Mouse (Mus musculus) urinary bladder, postnatal 25 days (tissue): ENCODE results near the gene Abhd2.

ENCODE experiments used
- DNase-seq: peaks from one replicate; pipeline ENCODE4 v3.0.0; 2022; ENCODE audit warnings: low spot score

The Abhd2 gene

GRCm38 (mm10) chr7:79376516-79377275 is 103.7 kb downstream of the Abhd2 start:
- no peak for DNase-seq

GRCm38 (mm10) chr7:79386422-79387133 is 113.6 kb downstream of the Abhd2 start, which contains the start of gene Rlbp1:
Gene Rlbp1, minus strand, starts transcription at chr7:79387048.
- no peak for DNase-seq

- no peak for DNase-seq
Observed at GRCm38 (mm10) chr7:79387140-79387539, 114.1 kb downstream of the Abhd2 start.

GRCm38 (mm10) chr7:79387991-79388390 is 115.0 kb downstream of the Abhd2 start:
- DNase-seq, result no peak

GRCm38 (mm10) chr7:79388671-79389206 is 115.7 kb downstream of the Abhd2 start:
- DNase-seq, result no peak

- no peak for DNase-seq
Observed at GRCm38 (mm10) chr7:79390141-79390708, 117.2 kb downstream of the Abhd2 start.

- no peak for DNase-seq
Observed at GRCm38 (mm10) chr7:79391471-79391870, 118.5 kb downstream of the Abhd2 start.

GRCm38 (mm10) chr7:79391883-79392649 is 119.1 kb downstream of the Abhd2 start, which contains the start of gene Fanci:
Gene Fanci, plus strand, starts transcription at chr7:79391929.
- DNase-seq, result peak; percentile 97

GRCm38 (mm10) chr7:79392860-79393513 is 120.0 kb downstream of the Abhd2 start:
- no peak for DNase-seq

GRCm38 (mm10) chr7:79393924-79394323 is 120.9 kb downstream of the Abhd2 start:
- DNase-seq, result no peak

- DNase-seq, result no peak
Observed at GRCm38 (mm10) chr7:79394666-79395065, 121.7 kb downstream of the Abhd2 start.

- DNase-seq, result no peak
Observed at GRCm38 (mm10) chr7:79395186-79395585, 122.2 kb downstream of the Abhd2 start.

GRCm38 (mm10) chr7:79397446-79397963 is 124.5 kb downstream of the Abhd2 start:
- DNase-seq, result no peak

GRCm38 (mm10) chr7:79398426-79398825 is 125.4 kb downstream of the Abhd2 start:
- no peak for DNase-seq

GRCm38 (mm10) chr7:79398971-79399370 is 126.0 kb downstream of the Abhd2 start:
- no peak for DNase-seq

GRCm38 (mm10) chr7:79400296-79400695 is 127.3 kb downstream of the Abhd2 start:
- DNase-seq, result no peak

GRCm38 (mm10) chr7:79414449-79415375 is 141.7 kb downstream of the Abhd2 start:
- no peak for DNase-seq
